Mouse (Mus musculus) ES-CJ7 (cell line): ENCODE data around the gene Qrsl1.
A peak's percentile ranks its signal among the peaks of the same experiment; 100 is the strongest.

Experiments
- DNase-seq: peaks from one replicate; pipeline ENCODE4 v3.0.0; 2011; ENCODE audit warnings: low read depth, low spot score

Qrsl1 gene

DNA sequence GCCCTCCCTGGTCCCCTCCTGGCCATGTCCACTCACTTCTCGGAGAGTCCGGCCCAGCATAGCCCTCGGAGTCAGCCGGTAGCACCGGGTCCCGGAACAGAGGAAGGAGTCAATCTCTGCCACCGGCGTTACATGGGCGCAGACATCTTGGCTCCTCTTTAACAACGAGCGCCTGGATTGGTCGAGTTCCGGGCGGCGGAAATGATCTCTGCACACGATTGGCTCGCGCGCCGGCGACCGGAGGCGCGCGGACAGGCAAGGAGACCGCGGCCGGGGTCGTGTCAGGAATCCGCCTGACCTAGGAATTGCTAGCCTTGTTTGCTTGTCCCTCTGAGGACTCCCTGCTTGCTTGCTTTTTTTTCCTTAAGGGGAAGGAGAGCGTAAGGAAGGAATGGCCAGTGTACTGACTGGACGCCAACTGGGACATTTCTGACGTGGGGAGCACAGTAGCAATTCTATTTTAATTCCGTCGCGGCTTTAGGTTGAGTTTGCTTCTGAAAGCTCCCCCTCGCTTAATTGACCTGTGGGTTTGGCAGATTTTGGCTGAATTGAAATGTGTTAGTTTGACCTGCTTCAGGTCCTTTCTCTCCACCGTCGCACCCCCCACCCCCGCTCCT, at the start of gene Qrsl1, which contains the start of gene Rtn4ip1:
Gene Qrsl1 (minus strand): TSS at position 168 of the 617 bp plus-strand sequence.
Gene Rtn4ip1 (plus strand): TSS at position 230 of the 617 bp plus-strand sequence.
- DNase-seq: peak; percentile 89

- DNase-seq: no peak
These were observed 43.9 kb upstream of the Qrsl1 start for GRCm38 (mm10) chr10:43945435-43945834.

- DNase-seq: no peak
These were observed 42.2 kb upstream of the Qrsl1 start for GRCm38 (mm10) chr10:43943736-43944135.

DNA sequence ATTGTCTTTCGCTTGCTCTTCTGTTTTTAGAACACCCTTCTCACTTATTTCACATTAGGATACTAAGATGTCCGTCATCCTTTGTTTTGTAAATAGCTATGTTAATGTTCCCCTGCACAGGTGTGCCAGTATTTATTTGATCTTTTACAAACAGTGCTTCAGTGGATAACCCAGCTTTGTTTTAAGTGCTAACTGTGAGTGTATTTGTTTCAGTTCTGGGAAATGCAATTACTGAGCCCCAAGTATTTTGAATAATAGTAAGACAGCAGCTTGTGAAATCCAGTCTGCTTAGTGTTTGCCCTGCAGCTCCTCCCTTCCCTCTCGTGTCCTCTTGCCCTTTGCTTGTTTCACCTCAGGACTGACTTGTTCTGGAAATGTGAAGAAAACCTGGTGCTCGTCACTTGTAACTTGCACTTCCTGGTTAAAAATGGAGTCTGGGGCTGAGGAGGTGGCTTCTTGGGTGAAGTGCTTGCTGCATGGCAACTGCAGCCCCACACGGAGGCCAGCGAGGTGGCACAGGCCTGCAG, 37.7 kb upstream of the Qrsl1 start:
- peak; percentile 78 for DNase-seq

DNA sequence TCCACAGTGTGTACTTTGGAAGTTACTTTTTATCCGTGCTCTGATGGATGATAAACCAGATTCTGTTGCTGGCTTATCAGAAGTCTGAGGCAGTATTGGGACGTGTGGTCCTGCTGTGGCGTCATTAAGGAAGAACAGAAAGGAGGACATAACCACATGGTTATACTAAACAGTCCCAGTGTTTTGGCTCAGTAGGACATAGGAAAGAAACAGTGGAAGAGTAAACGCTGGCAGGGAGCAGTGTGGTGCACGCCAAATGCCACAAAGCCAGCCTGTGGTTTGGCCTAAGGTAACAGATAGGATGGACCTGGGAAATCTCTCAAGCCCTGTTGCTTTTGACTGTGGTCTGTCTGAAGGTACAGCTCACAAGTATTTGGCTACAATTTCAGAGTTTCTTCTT, 27.1 kb upstream of the Qrsl1 start:
- no peak for DNase-seq

- DNase-seq: peak; percentile 22
These were observed 26.2 kb upstream of the Qrsl1 start for GRCm38 (mm10) chr10:43927736-43928135.

DNA sequence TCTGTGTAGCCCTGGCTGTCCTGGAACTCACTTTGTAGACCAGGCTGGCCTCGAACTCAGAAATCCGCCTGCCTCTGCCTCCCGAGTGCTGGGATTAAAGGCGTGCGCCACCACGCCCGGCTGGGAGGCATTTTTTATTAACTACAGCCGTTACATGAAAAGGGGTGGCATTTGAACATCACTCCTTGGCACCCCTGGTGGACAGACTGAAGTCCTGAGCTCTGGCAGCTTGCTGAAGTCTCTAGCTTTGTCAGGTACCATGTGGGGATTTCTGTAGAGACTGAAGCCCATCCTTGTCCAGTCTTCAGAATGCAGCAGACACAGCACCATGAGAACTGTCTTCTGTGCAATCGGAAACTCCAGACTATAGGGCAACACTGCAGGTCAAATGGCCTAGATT, 24.2 kb upstream of the Qrsl1 start:
- DNase-seq: peak; percentile 49

DNA sequence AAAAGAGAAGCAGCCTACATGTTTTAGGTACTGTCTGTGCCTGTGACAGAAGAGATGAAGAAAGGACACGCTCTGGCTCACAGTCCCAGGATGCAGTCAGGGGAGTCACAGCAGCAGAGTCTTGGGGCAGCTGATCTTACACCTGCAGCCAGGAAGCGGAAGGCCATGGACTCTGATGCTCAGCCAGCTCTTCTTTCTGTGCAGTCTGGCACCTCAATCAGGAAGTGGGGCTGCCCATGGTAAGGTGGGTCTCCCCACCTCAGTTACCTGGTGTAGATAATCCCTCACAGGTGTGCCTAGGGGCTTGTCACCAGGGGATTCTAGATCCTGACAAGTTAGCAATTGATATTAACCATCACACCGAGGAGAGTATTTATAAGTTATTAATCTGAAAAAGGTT, 21.6 kb upstream of the Qrsl1 start:
- DNase-seq: no peak

GRCm38 (mm10) chr10:43918696-43919608, 17.4 kb upstream of the Qrsl1 start:
- DNase-seq: peak; percentile 77

GRCm38 (mm10) chr10:43916737-43917136, 15.2 kb upstream of the Qrsl1 start:
- no peak for DNase-seq

GRCm38 (mm10) chr10:43916181-43916580, 14.6 kb upstream of the Qrsl1 start:
- no peak for DNase-seq

GRCm38 (mm10) chr10:43912236-43912635, 10.7 kb upstream of the Qrsl1 start:
- DNase-seq: no peak

DNA sequence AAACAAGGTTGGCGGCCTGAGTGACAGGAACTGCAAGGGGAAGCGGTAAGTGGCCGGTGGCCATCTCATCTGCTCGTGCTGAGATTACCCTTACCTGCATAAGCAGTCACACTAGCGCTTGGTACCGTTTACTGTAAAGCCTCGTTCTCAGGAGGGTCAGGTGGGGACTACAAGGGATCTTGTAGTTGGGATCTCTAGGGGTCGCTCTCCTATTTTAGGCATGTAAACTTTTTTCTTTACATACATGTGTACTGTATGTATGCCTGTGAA, 9.3 kb upstream of the Qrsl1 start:
- DNase-seq: no peak

- DNase-seq: no peak
These were observed 8.7 kb upstream of the Qrsl1 start for GRCm38 (mm10) chr10:43910032-43910872.

DNA sequence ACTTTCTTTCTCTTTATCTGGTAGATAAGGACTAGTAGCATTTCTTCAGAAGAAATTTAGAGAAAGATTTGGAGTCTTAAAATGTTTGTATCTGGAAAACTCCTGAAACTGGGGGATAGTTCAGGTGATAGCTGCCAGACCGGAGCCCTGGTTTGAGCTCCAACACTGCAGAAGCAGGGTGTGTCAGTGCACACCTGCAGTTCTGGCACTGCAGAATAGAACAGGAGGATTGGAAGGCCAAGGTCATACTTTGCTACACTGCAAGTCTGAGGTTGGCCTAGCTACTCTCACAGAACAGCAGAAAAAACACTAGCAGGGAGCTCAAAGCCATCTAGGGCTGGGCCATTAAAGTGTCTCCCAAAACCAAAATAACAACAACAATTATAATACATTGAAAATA, 3.0 kb upstream of the Qrsl1 start:
- no peak for DNase-seq

- peak; percentile 61 for DNase-seq
These were observed 518 bp downstream of the Qrsl1 start for GRCm38 (mm10) chr10:43900883-43901570.

GRCm38 (mm10) chr10:43898276-43898675, 3.3 kb downstream of the Qrsl1 start:
- DNase-seq: no peak

GRCm38 (mm10) chr10:43896065-43896464, 5.5 kb downstream of the Qrsl1 start:
- DNase-seq: no peak

DNA sequence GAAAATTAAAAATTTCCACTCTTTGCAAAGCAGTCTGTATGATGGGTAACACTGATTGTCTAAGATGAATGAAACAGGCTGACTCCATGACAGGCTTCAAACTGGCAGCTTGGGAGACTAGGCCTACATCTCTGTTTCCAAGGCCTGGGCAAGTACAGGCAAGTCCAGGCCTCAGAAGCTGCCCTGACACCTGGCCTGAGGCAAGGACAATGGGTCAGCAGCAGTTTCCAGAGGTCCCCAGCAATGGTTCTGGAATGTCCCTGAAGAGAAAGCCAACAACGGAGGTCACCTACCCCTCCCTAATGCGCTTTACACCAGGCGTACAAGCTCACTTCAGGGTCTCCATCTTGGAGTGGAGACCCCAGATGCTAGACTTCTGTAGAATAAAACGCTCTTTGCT, 8.6 kb downstream of the Qrsl1 start:
- DNase-seq: no peak

GRCm38 (mm10) chr10:43888976-43889375, 12.6 kb downstream of the Qrsl1 start:
- peak; percentile 20 for DNase-seq

DNA sequence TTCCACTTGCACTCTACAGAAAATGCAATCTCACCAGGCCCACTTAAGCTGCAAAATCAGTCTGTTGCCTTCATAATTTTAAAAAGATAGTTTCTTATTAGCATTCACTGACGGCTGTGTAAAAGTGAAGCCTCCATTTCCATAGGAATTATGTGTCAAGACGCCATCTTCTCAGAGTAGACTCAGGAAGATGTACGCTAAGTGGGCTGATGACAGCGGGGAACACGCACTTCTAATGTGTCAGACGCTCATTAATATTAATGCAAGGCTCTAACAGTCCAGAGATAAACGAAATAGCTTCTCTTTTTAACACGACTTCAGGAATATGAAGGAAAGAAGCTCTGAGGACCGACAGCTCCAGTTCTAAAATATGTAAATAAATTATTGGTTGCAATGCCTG, 13.9 kb downstream of the Qrsl1 start:
- DNase-seq: no peak
